Mouse (Mus musculus) myocyte (in vitro differentiated cells): ENCODE measurements at regions not wholly inside any gene's neighbourhood (a gene's known extent, or its start where the extent isn't known, plus 50 kb on each side); places are given as distances from the start of the nearest gene placed in this dataset.

Experiments
- E2F4 ChIP-seq: IDR thresholded peaks from one replicate; pipeline ENCODE4 v1.6.1; 2011; ENCODE audit warnings: mild to moderate bottlenecking, control low read depth, moderate library complexity; ENCODE audit not compliant: insufficient read depth
- MAX ChIP-seq: IDR thresholded peaks from one replicate; pipeline ENCODE4 v1.6.1; 2011; ENCODE audit warnings: low read depth, mild to moderate bottlenecking, control low read depth
- POLR2A ChIP-seq: IDR thresholded peaks from one replicate; pipeline ENCODE4 v1.6.1; 2011; ENCODE audit warnings: low read depth, mild to moderate bottlenecking, control low read depth, moderate library complexity; ENCODE audit not compliant: insufficient read length

DNA sequence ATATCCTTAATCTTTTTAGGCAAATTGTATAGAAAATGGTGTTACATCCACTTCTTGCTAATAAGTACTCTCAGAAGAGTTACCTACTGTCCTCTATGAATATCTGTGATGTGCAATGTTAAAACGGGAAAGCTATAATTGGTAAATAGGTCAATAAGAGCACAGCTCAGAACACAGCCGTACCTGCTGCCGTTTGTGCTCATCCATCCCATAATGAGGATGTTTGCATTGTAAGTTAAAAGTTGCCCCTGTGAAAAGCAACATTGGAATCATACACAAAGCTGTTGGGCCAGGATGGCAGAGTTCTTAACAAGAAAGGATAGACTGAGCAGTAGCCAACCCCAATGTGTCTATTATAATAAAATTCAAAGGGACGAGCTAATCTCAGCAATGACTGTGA is 476.6 kb downstream of the Ptprc start:
- TF ChIP-seq MAX (no peak), POLR2A (no peak), E2F4 (no peak)
